Mouse (Mus musculus): ENCODE measurements around the gene Duxf3. TPM values are rescaled to one million over a fixed set of nuclear protein-coding genes. Genes with fewer than 3 reads are reported as not detected.
A peak's percentile ranks its signal among the peaks of the same experiment; 100 is the strongest.

Gene Duxf3
- polyA plus RNA-seq, 1 experiment from 2014 or later: not detected

DNA sequence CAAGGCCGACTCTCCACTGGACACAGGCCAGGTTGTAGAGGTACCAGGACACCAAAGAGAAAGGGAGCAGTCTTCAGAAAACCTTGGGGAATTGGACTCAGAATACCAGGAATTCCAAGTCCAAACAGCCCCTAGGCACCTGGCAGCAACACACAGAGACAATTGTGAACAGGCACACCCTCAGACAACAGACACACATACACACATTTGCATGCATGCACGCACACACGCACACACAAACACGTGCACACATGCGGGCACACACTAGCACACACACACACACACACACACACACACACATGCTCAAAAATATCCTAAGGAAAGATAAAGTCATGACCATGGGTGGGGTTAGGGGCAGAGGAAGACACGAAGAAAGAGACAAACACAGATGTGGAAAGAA lies 11.7 kb downstream of the Duxf3 start:
- Histone ChIP-seq H3K4me3 (ENCODE audit: low read depth, low read length) (no peak overlapping the region), H3K36me3 (ENCODE audit: control insufficient read depth, insufficient read depth, low read length) (no peaks in the 10 kb centered on the region), H3K27ac (replicated peaks) (no peak overlapping the region), H3K9ac (ENCODE audit: low read length) (no peak overlapping the region), H3K9me3 (ENCODE audit: control insufficient read depth, low read length) (no peaks in the 10 kb centered on the region; the same call in 1 of the 2 replicates), H3K4me2 (replicated peaks; ENCODE audit: low read depth) (no peak overlapping the region), H3K27me3 (ENCODE audit: control insufficient read depth, insufficient read depth, low read length) (no peaks in the 10 kb centered on the region), H3K4me1 (replicated peaks; ENCODE audit: control insufficient read depth, insufficient read depth) (no peaks in the 10 kb centered on the region)
- TF ChIP-seq EP300 (optimal IDR thresholded peaks at IDR 0.05) (no peak), CTCF (IDR thresholded peaks at IDR 0.05; ENCODE audit: low read depth) (no peak)
- WGBS: 82% methylated on average over 6 of the region's 6 CpGs
- ATAC-seq (ENCODE audit: low FRiP score, low TSS enrichment) (no peak), DNase-seq (ENCODE audit: low spot score) (peak; percentile 43)

DNA sequence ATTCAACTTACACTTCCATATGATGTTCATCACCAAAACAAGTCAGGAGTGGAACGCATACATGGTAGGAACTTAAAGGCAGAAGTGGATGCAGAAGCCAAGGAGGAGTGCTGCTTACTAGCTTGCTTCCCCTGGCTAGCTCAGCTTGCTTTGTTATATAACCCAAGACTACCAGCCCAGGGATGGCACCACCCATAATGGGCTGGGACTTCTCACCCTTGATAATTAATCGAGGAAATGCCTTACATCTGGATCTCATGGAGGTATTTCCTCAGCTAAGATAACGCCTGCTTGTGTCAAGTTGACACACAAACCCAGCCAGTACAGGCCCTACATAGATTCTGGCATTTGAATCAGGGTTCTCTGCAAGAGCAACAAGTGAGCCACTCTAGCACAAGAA lies 15.1 kb downstream of the Duxf3 start:
- Histone ChIP-seq H3K27ac (replicated peaks) (no peak overlapping the region), H3K9ac (ENCODE audit: low read length) (no peak overlapping the region), H3K36me3 (ENCODE audit: control insufficient read depth, insufficient read depth, low read length) (no peaks in the 10 kb centered on the region), H3K9me3 (ENCODE audit: control insufficient read depth, low read length) (no peaks in the 10 kb centered on the region), H3K4me1 (replicated peaks; ENCODE audit: control insufficient read depth, insufficient read depth) (no peaks in the 10 kb centered on the region), H3K4me3 (ENCODE audit: low read depth, low read length) (no peak overlapping the region), H3K4me2 (replicated peaks; ENCODE audit: low read depth) (no peak overlapping the region), H3K27me3 (ENCODE audit: control insufficient read depth, insufficient read depth, low read length) (no peaks in the 10 kb centered on the region)
- DNase-seq (ENCODE audit: low spot score) (no peak), ATAC-seq (ENCODE audit: low FRiP score, low TSS enrichment) (no peak)
- WGBS: 76% methylated on average over 3 of the region's 3 CpGs
- TF ChIP-seq EP300 (optimal IDR thresholded peaks at IDR 0.05) (no peak), CTCF (IDR thresholded peaks at IDR 0.05; ENCODE audit: low read depth) (no peak)

DNA sequence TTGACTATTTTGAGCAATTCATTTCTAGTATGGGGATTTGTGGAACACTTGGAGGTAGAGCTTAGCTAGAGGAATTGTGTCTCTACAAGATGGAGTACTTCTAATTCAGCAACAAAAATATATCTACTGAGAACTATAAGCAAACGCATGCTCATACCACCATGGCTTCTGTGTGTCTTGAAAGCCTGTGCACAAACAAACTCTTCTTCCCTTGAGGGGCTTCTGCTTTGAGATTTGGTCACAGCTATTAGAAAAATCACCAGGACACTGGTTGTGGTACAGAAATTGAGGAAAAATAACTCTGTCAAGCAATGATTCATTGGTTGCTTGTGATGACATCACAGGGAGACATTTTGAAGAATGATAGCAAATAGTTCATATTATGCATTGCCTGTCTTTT lies 17.1 kb downstream of the Duxf3 start:
- H3K36me3 ChIP-seq (ENCODE audit: control insufficient read depth, insufficient read depth, low read length): no peaks in the 10 kb centered on the region
- ATAC-seq (ENCODE audit: low FRiP score, low TSS enrichment) (no peak), DNase-seq (ENCODE audit: low spot score) (no peak)
- H3K9ac ChIP-seq (ENCODE audit: low read length): no peak overlapping the region
- H3K27ac ChIP-seq (replicated peaks): no peak overlapping the region
- no peaks in the 10 kb centered on the region for H3K27me3 ChIP-seq (ENCODE audit: control insufficient read depth, insufficient read depth, low read length)
- TF ChIP-seq EP300 (optimal IDR thresholded peaks at IDR 0.05) (no peak), CTCF (IDR thresholded peaks at IDR 0.05; ENCODE audit: low read depth) (no peak)
- 86% methylated on average over 1 of the region's 1 CpGs for WGBS
- no peaks in the 10 kb centered on the region for H3K9me3 ChIP-seq (ENCODE audit: control insufficient read depth, low read length)
- no peak overlapping the region for H3K4me2 ChIP-seq (replicated peaks; ENCODE audit: low read depth)
- H3K4me1 ChIP-seq (replicated peaks; ENCODE audit: control insufficient read depth, insufficient read depth): no peaks in the 10 kb centered on the region
- H3K4me3 ChIP-seq (ENCODE audit: low read depth, low read length): no peak overlapping the region

DNA sequence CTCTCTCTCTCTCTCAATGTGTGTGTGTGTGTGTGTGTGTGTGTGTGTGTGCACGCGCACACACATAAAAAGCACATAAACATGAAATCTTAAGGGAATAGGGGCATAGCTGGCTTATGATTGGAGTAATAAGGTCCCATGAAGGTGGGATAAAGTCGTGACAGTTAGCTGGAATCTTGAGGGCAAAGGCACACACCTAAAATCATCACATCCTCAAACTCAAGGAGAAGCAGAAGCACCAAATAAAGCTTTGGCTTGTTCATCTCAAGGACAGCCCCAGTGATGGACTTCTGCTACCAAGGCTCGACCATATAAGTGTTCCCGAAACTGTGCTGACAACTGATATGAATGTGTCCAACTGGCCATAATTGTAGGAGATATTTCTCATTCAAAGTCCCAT lies 17.5 kb downstream of the Duxf3 start:
- TF ChIP-seq CTCF (IDR thresholded peaks at IDR 0.05; ENCODE audit: low read depth) (no peak), EP300 (optimal IDR thresholded peaks at IDR 0.05) (no peak)
- DNase-seq (ENCODE audit: low spot score) (no peak), ATAC-seq (ENCODE audit: low FRiP score, low TSS enrichment) (no peak)
- 78% methylated on average over 5 of the region's 5 CpGs for WGBS
- no peak overlapping the region for H3K27ac ChIP-seq (replicated peaks)
- H3K27me3 ChIP-seq (ENCODE audit: control insufficient read depth, insufficient read depth, low read length): no peaks in the 10 kb centered on the region
- H3K4me2 ChIP-seq (replicated peaks; ENCODE audit: low read depth): no peak overlapping the region
- no peaks in the 10 kb centered on the region for H3K36me3 ChIP-seq (ENCODE audit: control insufficient read depth, insufficient read depth, low read length)
- H3K9me3 ChIP-seq (ENCODE audit: control insufficient read depth, low read length): no peaks in the 10 kb centered on the region
- no peak overlapping the region for H3K4me3 ChIP-seq (ENCODE audit: low read depth, low read length)
- no peaks in the 10 kb centered on the region for H3K4me1 ChIP-seq (replicated peaks; ENCODE audit: control insufficient read depth, insufficient read depth)
- H3K9ac ChIP-seq (ENCODE audit: low read length): no peak overlapping the region

DNA sequence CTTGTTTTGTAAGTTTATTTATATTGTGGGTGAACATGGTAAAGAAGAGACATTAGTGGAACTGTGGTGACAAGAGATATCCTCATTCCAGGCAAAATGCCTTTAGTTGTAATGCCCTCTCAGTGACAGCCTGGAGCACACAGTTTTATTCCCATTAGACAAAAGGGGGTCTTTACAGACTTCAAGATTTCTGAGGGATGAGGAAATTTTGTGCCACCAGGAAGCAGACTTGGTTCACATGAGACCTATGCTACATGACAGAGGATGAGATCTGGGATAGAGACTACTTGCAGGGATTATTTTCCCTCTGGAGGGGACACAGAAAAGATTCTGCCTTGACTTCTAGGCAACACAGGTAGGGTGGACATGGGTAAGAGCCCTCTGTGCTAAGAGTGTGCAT lies 18.0 kb downstream of the Duxf3 start:
- TF ChIP-seq EP300 (optimal IDR thresholded peaks at IDR 0.05) (no peak), CTCF (IDR thresholded peaks at IDR 0.05; ENCODE audit: low read depth) (no peak)
- H3K9me3 ChIP-seq (ENCODE audit: control insufficient read depth, low read length): no peaks in the 10 kb centered on the region
- no peak for ATAC-seq (ENCODE audit: low FRiP score, low TSS enrichment)
- no peak overlapping the region for H3K4me3 ChIP-seq (ENCODE audit: low read depth, low read length)
- H3K4me2 ChIP-seq (replicated peaks; ENCODE audit: low read depth): no peak overlapping the region
- no peaks in the 10 kb centered on the region for H3K36me3 ChIP-seq (ENCODE audit: control insufficient read depth, insufficient read depth, low read length)
- H3K27me3 ChIP-seq (ENCODE audit: control insufficient read depth, insufficient read depth, low read length): no peaks in the 10 kb centered on the region
- no peak overlapping the region for H3K27ac ChIP-seq (replicated peaks)
- no peaks in the 10 kb centered on the region for H3K4me1 ChIP-seq (replicated peaks; ENCODE audit: control insufficient read depth, insufficient read depth)
- no peak overlapping the region for H3K9ac ChIP-seq (ENCODE audit: low read length)
- DNase-seq (ENCODE audit: low spot score): no peak

DNA sequence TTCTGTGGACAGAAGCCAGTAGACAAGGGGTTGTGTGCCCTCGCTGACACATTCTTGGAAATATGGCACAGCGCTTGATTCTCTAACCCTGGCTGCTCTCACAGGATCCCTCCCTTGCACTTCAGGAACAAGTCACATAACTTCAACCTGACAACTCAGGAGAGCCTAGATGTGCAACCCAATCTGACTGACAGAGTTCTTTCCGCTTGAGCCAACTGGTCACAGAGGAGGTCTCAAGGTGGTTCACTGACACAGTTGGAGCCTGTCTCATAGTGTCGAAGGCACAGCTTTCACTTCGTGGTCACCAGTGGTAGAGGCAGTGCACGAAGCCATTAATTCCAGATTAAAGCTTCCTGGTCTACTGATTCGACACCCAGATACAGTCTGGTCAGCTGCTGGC lies 20.2 kb downstream of the Duxf3 start:
- H3K27me3 ChIP-seq (ENCODE audit: control insufficient read depth, insufficient read depth, low read length): no peaks in the 10 kb centered on the region
- no peak; the same call in 1 of the 2 replicates for ATAC-seq (ENCODE audit: low FRiP score, low TSS enrichment)
- no peak overlapping the region for H3K27ac ChIP-seq (replicated peaks)
- H3K4me1 ChIP-seq (replicated peaks; ENCODE audit: control insufficient read depth, insufficient read depth): no peaks in the 10 kb centered on the region
- no peak overlapping the region for H3K9ac ChIP-seq (ENCODE audit: low read length)
- TF ChIP-seq EP300 (optimal IDR thresholded peaks at IDR 0.05) (no peak), CTCF (IDR thresholded peaks at IDR 0.05; ENCODE audit: low read depth) (no peak)
- no peaks in the 10 kb centered on the region for H3K9me3 ChIP-seq (ENCODE audit: control insufficient read depth, low read length)
- 79% methylated on average over 7 of the region's 7 CpGs for WGBS
- no peak overlapping the region for H3K4me2 ChIP-seq (replicated peaks; ENCODE audit: low read depth)
- no peak for DNase-seq (ENCODE audit: low spot score)
- H3K4me3 ChIP-seq (ENCODE audit: low read depth, low read length): no peak overlapping the region
- no peaks in the 10 kb centered on the region for H3K36me3 ChIP-seq (ENCODE audit: control insufficient read depth, insufficient read depth, low read length)
